Mouse (Mus musculus) monocyte, adult 5-6 weeks (primary cell): ENCODE results near the gene Bloc1s3. TPM values are rescaled to one million over a fixed set of nuclear protein-coding genes. Genes with fewer than 3 reads are reported as not detected.

Source experiments
- ATAC-seq: fragments of 153-309, 156-312 bp; replicated peaks from 2 replicates; pipeline ENCODE4 v1.8.0; 2017; ENCODE audit warnings: mild to moderate bottlenecking; ENCODE audit not compliant: low TSS enrichment, insufficient number of reproducible peaks, severe bottlenecking, poor library complexity, low FRiP score
- total RNA-seq: library from RNA; stranded (forward); fragments of 200-1000, 200-491, 200-594 nt; gene quantifications from 3 replicates; pipeline ENCODE4 v1.2.3, GENCODE M21; 2017

Bloc1s3 gene
- total RNA-seq, 1 experiment from 2014 or later: 4.0 TPM

- no peak for ATAC-seq
Observed at GRCm38 (mm10) chr7:19491731-19492130, 16.4 kb downstream of the Bloc1s3 start.

- ATAC-seq: no peak
Observed at GRCm38 (mm10) chr7:19489525-19489924, 18.6 kb downstream of the Bloc1s3 start.

- ATAC-seq: no peak
Observed at GRCm38 (mm10) chr7:19486549-19486948, 21.6 kb downstream of the Bloc1s3 start.

GRCm38 (mm10) chr7:19485488-19485887, 22.7 kb downstream of the Bloc1s3 start:
- no peak for ATAC-seq

GRCm38 (mm10) chr7:19483281-19483680, 24.9 kb downstream of the Bloc1s3 start:
- ATAC-seq: no peak

GRCm38 (mm10) chr7:19477624-19478384, 30.4 kb downstream of the Bloc1s3 start:
- no peak for ATAC-seq

GRCm38 (mm10) chr7:19477084-19477483, 31.1 kb downstream of the Bloc1s3 start:
- peak; percentile 40; the same call in 1 of the 2 replicates for ATAC-seq

GRCm38 (mm10) chr7:19473875-19474443, 34.2 kb downstream of the Bloc1s3 start:
- no peak for ATAC-seq

- ATAC-seq: peak; percentile 66
Observed at GRCm38 (mm10) chr7:19472403-19472802, 35.8 kb downstream of the Bloc1s3 start.

GRCm38 (mm10) chr7:19470308-19470707, 37.9 kb downstream of the Bloc1s3 start:
- ATAC-seq: no peak

GRCm38 (mm10) chr7:19469404-19469803, 38.8 kb downstream of the Bloc1s3 start:
- ATAC-seq: no peak

- no peak for ATAC-seq
Observed at GRCm38 (mm10) chr7:19468279-19468678, 39.9 kb downstream of the Bloc1s3 start.

GRCm38 (mm10) chr7:19467638-19468037, 40.5 kb downstream of the Bloc1s3 start:
- no peak for ATAC-seq

- ATAC-seq: no peak
Observed at GRCm38 (mm10) chr7:19466602-19467145, 41.5 kb downstream of the Bloc1s3 start.

- no peak for ATAC-seq
Observed at GRCm38 (mm10) chr7:19464367-19465307, 43.5 kb downstream of the Bloc1s3 start.

GRCm38 (mm10) chr7:19462884-19463381, 45.2 kb downstream of the Bloc1s3 start, which contains the start of gene Exoc3l2:
Gene Exoc3l2, plus strand, starts transcription at chr7:19463331.
- ATAC-seq: no peak

- no peak for ATAC-seq
Observed at GRCm38 (mm10) chr7:19462443-19462842, 45.7 kb downstream of the Bloc1s3 start.

- peak; percentile 72 for ATAC-seq
Observed at GRCm38 (mm10) chr7:19461488-19461887, 46.7 kb downstream of the Bloc1s3 start.

- ATAC-seq: no peak
Observed at GRCm38 (mm10) chr7:19460500-19460899, 47.7 kb downstream of the Bloc1s3 start.
